13 mouse cellular contexts compared by ENCODE assay signal in genomic region chr15:31343602-31344001, GRCm38 (mm10). TPM values are rescaled to one million over a fixed set of nuclear protein-coding genes. Genes with fewer than 3 reads are reported as not detected.
DNase-seq lines count a peak whose midpoint lies in the region; ATAC-seq lines count a peak whose summit lies in the region.
"Had no signal": no experiment of that assay in that cellular context is flagged by ENCODE, and none has a peak within 500 bp of the region (broad histone marks: within the 10 kb centered on the region; RNA-seq: fewer than 3 reads in every experiment).

No protein-coding gene starts in this region.

- no peak overlapping the region for H3K4me3 ChIP-seq in embryonic facial prominence, embryonic 14.5 days (ENCODE audit: low read depth, low read length)
- no peak overlapping the region for H3K4me3 ChIP-seq in embryonic facial prominence, embryonic 10.5 days
- H3K4me3 ChIP-seq in midbrain, embryonic 10.5 days = no peak overlapping the region
- no peak overlapping the region for H3K4me3 ChIP-seq in midbrain, embryonic 14.5 days (replicated peaks; ENCODE audit: low read depth, low read length)
- H3K4me3 ChIP-seq in liver, embryonic 15.5 days (replicated peaks) = no peak overlapping the region
- H3K4me3 ChIP-seq in stomach, embryonic 16.5 days (replicated peaks; ENCODE audit: low read length) = no peak overlapping the region
- H3K4me3 ChIP-seq: embryonic facial prominence, embryonic 13.5 days; hindbrain, embryonic 13.5 days had no signal

- intact Hi-C loops in left cerebral cortex, postnatal 25 days (cut with DNase I) = loop anchor here (2.0 kb wide), 2 partner anchors 49 to 85 kb away; no protein-coding TSS in a partner anchor

- no peak overlapping the region for H3K4me2 ChIP-seq in embryonic facial prominence, embryonic 14.5 days (ENCODE audit: low read depth, low read length)
- no peak overlapping the region for H3K4me2 ChIP-seq in midbrain, embryonic 14.5 days (ENCODE audit: low read length)
- peak overlapping the region; percentile 0; the same call in 1 of the 2 replicates for H3K4me2 ChIP-seq in liver, embryonic 15.5 days
- no peak overlapping the region for H3K4me2 ChIP-seq in stomach, embryonic 16.5 days (ENCODE audit: low read depth, low read length)
- H3K4me2 ChIP-seq: embryonic facial prominence, embryonic 13.5 days; hindbrain, embryonic 13.5 days had no signal

- DNase-seq in embryonic facial prominence, embryonic 14.5 days (ENCODE audit: low spot score) = no peak
- DNase-seq in embryonic facial prominence, embryonic 10.5 days (ENCODE audit: low spot score) = no peak
- peak; percentile 30 for DNase-seq in midbrain, embryonic 10.5 days (ENCODE audit: low spot score)
- no peak for DNase-seq in midbrain, embryonic 14.5 days
- no peak for DNase-seq in left cerebral cortex, postnatal 25 days (ENCODE audit: low spot score in 2 of 2)
- DNase-seq in cerebellum, adult 11-12 months = no peak
- DNase-seq: gastrocnemius, postnatal 14 days; thymus, adult 2 months had no signal

- H3K27ac ChIP-seq in embryonic facial prominence, embryonic 14.5 days (replicated peaks; ENCODE audit: low read depth, low read length) = no peak overlapping the region
- no peak overlapping the region for H3K27ac ChIP-seq in embryonic facial prominence, embryonic 10.5 days (replicated peaks)
- no peak overlapping the region for H3K27ac ChIP-seq in midbrain, embryonic 10.5 days (replicated peaks)
- no peak overlapping the region for H3K27ac ChIP-seq in midbrain, embryonic 14.5 days (replicated peaks; ENCODE audit: low read depth, low read length)
- no peak overlapping the region for H3K27ac ChIP-seq in liver, embryonic 15.5 days (replicated peaks)
- H3K27ac ChIP-seq in stomach, embryonic 16.5 days (ENCODE audit: low read length) = no peak overlapping the region
- H3K27ac ChIP-seq: embryonic facial prominence, embryonic 13.5 days; hindbrain, embryonic 13.5 days had no signal

- no peaks in the 10 kb centered on the region for H3K9me3 ChIP-seq in embryonic facial prominence, embryonic 14.5 days (ENCODE audit: control insufficient read depth, low read length)
- no peaks in the 10 kb centered on the region for H3K9me3 ChIP-seq in embryonic facial prominence, embryonic 10.5 days
- no peaks in the 10 kb centered on the region for H3K9me3 ChIP-seq in midbrain, embryonic 10.5 days (replicated peaks)
- H3K9me3 ChIP-seq in midbrain, embryonic 14.5 days (ENCODE audit: control insufficient read depth, low read length) = no peaks in the 10 kb centered on the region
- no peaks in the 10 kb centered on the region for H3K9me3 ChIP-seq in liver, embryonic 15.5 days (replicated peaks)
- H3K9me3 ChIP-seq in stomach, embryonic 16.5 days (replicated peaks; ENCODE audit: control insufficient read depth, low read length) = no peaks in the 10 kb centered on the region
- H3K9me3 ChIP-seq: embryonic facial prominence, embryonic 13.5 days; hindbrain, embryonic 13.5 days; megakaryocyte, embryonic 14.5 days had no signal

- ATAC-seq in embryonic facial prominence, embryonic 14.5 days (ENCODE audit: low read depth) = 0 out of 2 replicates have a peak, but pooled peaks have one; percentile 26
- ATAC-seq in midbrain, embryonic 14.5 days (ENCODE audit: low FRiP score, low TSS enrichment) = no peak
- ATAC-seq in liver, embryonic 15.5 days (ENCODE audit: insufficient read depth) = peak; percentile 57
- peak; percentile 83 for ATAC-seq in stomach, embryonic 16.5 days (ENCODE audit: insufficient read depth, low FRiP score)

- H3K27me3 ChIP-seq in embryonic facial prominence, embryonic 14.5 days (replicated peaks; ENCODE audit: control insufficient read depth, insufficient read depth, low read length) = no peaks in the 10 kb centered on the region
- H3K27me3 ChIP-seq in embryonic facial prominence, embryonic 10.5 days (replicated peaks; ENCODE audit: low read depth, poor library complexity, severe bottlenecking) = peaks cover 7% of the 10 kb centered on the region; the same call in 1 of the 2 replicates
- peaks cover 37% of the 10 kb centered on the region for H3K27me3 ChIP-seq in midbrain, embryonic 10.5 days (ENCODE audit: low read depth, poor library complexity, severe bottlenecking)
- H3K27me3 ChIP-seq in midbrain, embryonic 14.5 days (ENCODE audit: control insufficient read depth, insufficient read depth, low read length) = no peaks in the 10 kb centered on the region
- H3K27me3 ChIP-seq in liver, embryonic 15.5 days = no peaks in the 10 kb centered on the region
- no peaks in the 10 kb centered on the region for H3K27me3 ChIP-seq in stomach, embryonic 16.5 days (ENCODE audit: control insufficient read depth, insufficient read depth, low read length)
- H3K27me3 ChIP-seq: embryonic facial prominence, embryonic 13.5 days; hindbrain, embryonic 13.5 days; megakaryocyte, embryonic 14.5 days had no signal

- no peaks in the 10 kb centered on the region for H3K36me3 ChIP-seq in embryonic facial prominence, embryonic 14.5 days (ENCODE audit: control insufficient read depth, insufficient read depth, low read length)
- H3K36me3 ChIP-seq in embryonic facial prominence, embryonic 10.5 days (replicated peaks) = no peaks in the 10 kb centered on the region
- H3K36me3 ChIP-seq in midbrain, embryonic 10.5 days = no peaks in the 10 kb centered on the region
- no peaks in the 10 kb centered on the region for H3K36me3 ChIP-seq in midbrain, embryonic 14.5 days (ENCODE audit: control insufficient read depth, insufficient read depth, low read length)
- H3K36me3 ChIP-seq in liver, embryonic 15.5 days (replicated peaks) = no peaks in the 10 kb centered on the region
- no peaks in the 10 kb centered on the region for H3K36me3 ChIP-seq in stomach, embryonic 16.5 days (ENCODE audit: control insufficient read depth, insufficient read depth, low read length)
- H3K36me3 ChIP-seq: embryonic facial prominence, embryonic 13.5 days; hindbrain, embryonic 13.5 days had no signal

- 30% methylated on average over 6 of the region's 6 CpGs for WGBS in embryonic facial prominence, embryonic 14.5 days
- WGBS in embryonic facial prominence, embryonic 10.5 days = 20% methylated on average over 6 of the region's 6 CpGs
- 11% methylated on average over 6 of the region's 6 CpGs for WGBS in midbrain, embryonic 10.5 days
- 16% methylated on average over 6 of the region's 6 CpGs for WGBS in midbrain, embryonic 14.5 days
- WGBS in liver, embryonic 15.5 days (ENCODE audit: insufficient replicate concordance) = 40% methylated on average over 6 of the region's 6 CpGs
- WGBS in stomach, embryonic 16.5 days = 18% methylated on average over 6 of the region's 6 CpGs

- H3K4me1 ChIP-seq in embryonic facial prominence, embryonic 14.5 days (ENCODE audit: control insufficient read depth, insufficient read depth, low read length) = no peaks in the 10 kb centered on the region
- peaks cover 12% of the 10 kb centered on the region; the same call in 1 of the 2 replicates for H3K4me1 ChIP-seq in embryonic facial prominence, embryonic 10.5 days
- peaks cover 25% of the 10 kb centered on the region for H3K4me1 ChIP-seq in midbrain, embryonic 10.5 days
- H3K4me1 ChIP-seq in midbrain, embryonic 14.5 days (ENCODE audit: control insufficient read depth, insufficient read depth, low read length) = no peaks in the 10 kb centered on the region
- H3K4me1 ChIP-seq in liver, embryonic 15.5 days (replicated peaks) = peaks cover 4% of the 10 kb centered on the region; the same call in 1 of the 2 replicates
- 0 out of 2 replicates have a peak, but pooled peaks cover 5% of the 10 kb centered on the region for H3K4me1 ChIP-seq in stomach, embryonic 16.5 days (ENCODE audit: control insufficient read depth, insufficient read depth, low read length)

- no peak overlapping the region for H3K9ac ChIP-seq in embryonic facial prominence, embryonic 14.5 days (ENCODE audit: low read depth, low read length)
- no peak overlapping the region for H3K9ac ChIP-seq in midbrain, embryonic 14.5 days (replicated peaks; ENCODE audit: low read length)
- no peak overlapping the region for H3K9ac ChIP-seq in liver, embryonic 15.5 days
- no peak overlapping the region for H3K9ac ChIP-seq in stomach, embryonic 16.5 days (ENCODE audit: low read length)
- H3K9ac ChIP-seq: embryonic facial prominence, embryonic 13.5 days; hindbrain, embryonic 13.5 days had no signal

RNA-seq across cellular contexts. Expression of gene Ankrd33b, which starts 23.9 kb away (rescaled TPM):
- polyA plus RNA-seq in embryonic facial prominence, embryonic 14.5 days (2014; fragmentation: Nextera tagmentation; extraction: Ambion mirVana) = 1.0 and 1.1 TPM in 2 replicates
- polyA plus RNA-seq in embryonic facial prominence, embryonic 10.5 days (2016; fragmentation: Nextera tagmentation; extraction: Ambion mirVana) = 0.29 and 0.67 TPM in 2 replicates
- polyA plus RNA-seq in midbrain, embryonic 10.5 days (2016; fragmentation: Nextera tagmentation; extraction: Ambion mirVana) = 0.56 and 0.77 TPM in 2 replicates
- 0.18 and 0.64 TPM in 2 replicates for polyA plus RNA-seq in midbrain, embryonic 14.5 days (2014; fragmentation: Nextera tagmentation; extraction: Ambion mirVana)
- 0.62 and 0.76 TPM in 2 replicates for polyA plus RNA-seq in liver, embryonic 15.5 days (2015; fragmentation: Nextera tagmentation; extraction: Ambion mirVana)
- polyA plus RNA-seq in stomach, embryonic 16.5 days (2015; fragmentation: Nextera tagmentation; extraction: Ambion mirVana) = 0.46 and 0.69 TPM in 2 replicates
- total RNA-seq in left cerebral cortex, postnatal 25 days (2021) = 10 to 100 TPM; 56.1 to 61.6 TPM
